Mouse (Mus musculus): ENCODE data around the gene Vmp1.

The Vmp1 gene

DNA sequence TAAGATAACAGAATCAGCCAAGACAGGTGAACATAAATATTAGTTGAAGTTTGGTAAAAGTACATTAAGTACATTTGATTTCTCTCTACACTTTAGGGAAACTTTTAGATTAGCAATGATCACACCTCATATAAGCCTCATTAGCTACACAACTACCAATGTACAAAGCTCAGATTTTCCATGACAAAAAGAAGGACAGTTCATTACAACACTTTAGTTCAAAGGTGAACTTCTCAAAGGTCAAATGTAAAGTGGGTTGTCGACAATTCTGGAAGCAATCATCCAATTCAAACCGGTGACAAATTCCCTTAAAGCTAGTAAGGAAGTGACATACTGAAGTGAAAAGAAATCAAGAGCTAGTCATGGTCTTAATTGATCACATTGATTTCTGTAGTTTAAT, 45.9 kb downstream of the Vmp1 start:
- in situ Hi-C loops (cut with MboI, MseI): no loop called here

DNA sequence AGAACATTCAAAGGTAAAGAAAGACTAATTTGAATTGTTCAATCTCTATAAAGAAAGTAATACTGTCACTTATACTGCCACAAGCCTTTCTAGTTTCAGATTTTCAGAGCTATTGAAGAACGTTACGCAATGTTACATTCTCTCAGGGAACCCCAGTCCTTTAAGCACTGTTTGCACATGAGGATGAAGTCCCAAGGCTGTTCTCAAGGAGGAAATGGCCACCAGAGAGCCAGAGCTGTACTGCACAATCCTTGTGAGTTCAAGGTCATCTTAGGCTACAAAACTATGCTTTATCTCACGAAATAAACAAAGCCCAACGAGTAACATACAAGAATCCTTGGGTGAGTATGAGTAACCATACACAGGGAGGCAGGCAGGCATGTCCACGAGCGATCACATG, 49.2 kb downstream of the Vmp1 start:
- in situ Hi-C loops (cut with MboI, MseI): no loop called here

- in situ Hi-C loops (cut with MboI, MseI): no loop called here
Observed at GRCm38 (mm10) chr11:86629941-86630340, 53.7 kb downstream of the Vmp1 start.

DNA sequence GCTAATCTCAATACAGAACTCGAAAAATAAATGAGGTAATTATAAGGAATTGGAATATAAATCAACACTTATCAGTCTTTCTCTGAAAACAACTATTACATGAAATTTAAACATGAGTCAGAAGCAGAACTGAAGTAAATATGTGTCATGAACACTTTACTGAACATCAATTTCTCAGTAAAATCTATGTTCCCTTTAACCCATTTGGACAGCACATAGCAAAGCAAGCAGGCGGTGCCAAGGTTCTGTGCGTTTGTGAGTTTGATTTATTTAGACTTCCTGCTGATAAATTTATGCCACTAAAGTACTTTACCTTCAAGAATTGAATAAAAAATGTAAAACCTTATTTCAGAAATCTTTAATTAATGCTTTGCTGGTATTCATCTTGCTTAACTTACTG, 54.2 kb downstream of the Vmp1 start:
- in situ Hi-C loops (cut with MboI, MseI): no loop called here

GRCm38 (mm10) chr11:86628448-86628847, 55.2 kb downstream of the Vmp1 start:
- in situ Hi-C loops (cut with MboI, MseI): no loop called here

- in situ Hi-C loops (cut with MboI, MseI): no loop called here
Observed at GRCm38 (mm10) chr11:86627649-86628048, 56.0 kb downstream of the Vmp1 start.

DNA sequence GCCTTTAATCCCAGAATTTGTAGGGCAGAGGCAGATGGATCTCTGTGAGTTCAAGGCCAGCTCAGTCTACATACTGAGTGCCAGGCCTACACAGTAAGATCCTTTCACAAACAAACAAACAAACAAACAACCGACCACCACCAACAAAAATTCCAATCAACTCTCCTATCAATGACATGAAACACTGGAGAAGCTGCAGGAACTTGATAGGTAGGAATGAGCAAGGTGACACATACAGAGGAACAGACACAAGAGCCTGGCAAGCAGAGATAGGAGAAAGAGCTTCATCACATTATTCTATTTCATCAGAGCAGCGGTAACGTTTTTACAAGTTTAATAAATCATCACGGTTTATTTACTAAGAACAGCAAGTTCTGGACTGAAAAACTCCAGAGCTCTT, 56.9 kb downstream of the Vmp1 start:
- in situ Hi-C loops (cut with MboI, MseI): no loop called here

GRCm38 (mm10) chr11:86624237-86624941, 59.2 kb downstream of the Vmp1 start:
- in situ Hi-C loops (cut with MboI, MseI): no loop called here

- in situ Hi-C loops (cut with MboI, MseI): no loop called here
Observed at GRCm38 (mm10) chr11:86623402-86624010, 60.1 kb downstream of the Vmp1 start.

DNA sequence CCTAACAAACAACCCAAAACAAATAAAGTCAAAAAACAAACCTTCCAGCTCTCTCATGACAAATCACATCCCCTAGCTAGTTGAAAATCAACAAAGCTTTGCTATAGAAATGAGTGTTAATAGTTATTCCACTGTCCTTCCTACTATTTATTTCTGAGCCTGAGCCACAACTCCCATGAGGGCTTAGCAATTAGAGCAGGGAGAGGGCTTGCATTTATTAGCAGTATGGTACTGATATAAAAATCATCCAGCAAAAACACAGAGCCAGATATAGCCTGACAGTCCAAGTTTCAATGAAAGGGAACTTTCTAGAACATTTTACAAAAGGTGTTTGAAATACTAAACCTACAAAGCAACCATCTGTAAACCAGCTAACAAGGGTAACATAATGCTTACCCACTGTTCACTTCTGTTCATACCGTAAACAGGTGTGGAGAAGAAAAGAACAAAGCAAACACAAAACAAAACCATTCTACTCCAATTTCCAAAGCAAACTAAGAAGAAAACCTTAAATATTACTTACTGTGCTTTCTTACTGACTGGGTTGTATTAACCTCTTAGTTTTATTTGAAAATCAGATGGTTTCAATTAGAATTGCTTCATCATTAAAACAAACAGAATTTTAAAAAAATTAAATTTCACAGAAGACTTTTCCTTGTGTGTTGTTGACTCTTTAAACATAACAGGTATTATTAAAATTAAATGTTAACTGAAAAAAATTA, 61.3 kb downstream of the Vmp1 start:
- in situ Hi-C loops (cut with MboI, MseI): no loop called here

GRCm38 (mm10) chr11:86621139-86621538, 62.5 kb downstream of the Vmp1 start:
- in situ Hi-C loops (cut with MboI, MseI): no loop called here

- in situ Hi-C loops (cut with MboI, MseI): loop anchor here (5.0 kb wide), 1 partner anchor 34 kb away; no protein-coding TSS in a partner anchor
Observed at GRCm38 (mm10) chr11:86618548-86619335, 64.9 kb downstream of the Vmp1 start.

DNA sequence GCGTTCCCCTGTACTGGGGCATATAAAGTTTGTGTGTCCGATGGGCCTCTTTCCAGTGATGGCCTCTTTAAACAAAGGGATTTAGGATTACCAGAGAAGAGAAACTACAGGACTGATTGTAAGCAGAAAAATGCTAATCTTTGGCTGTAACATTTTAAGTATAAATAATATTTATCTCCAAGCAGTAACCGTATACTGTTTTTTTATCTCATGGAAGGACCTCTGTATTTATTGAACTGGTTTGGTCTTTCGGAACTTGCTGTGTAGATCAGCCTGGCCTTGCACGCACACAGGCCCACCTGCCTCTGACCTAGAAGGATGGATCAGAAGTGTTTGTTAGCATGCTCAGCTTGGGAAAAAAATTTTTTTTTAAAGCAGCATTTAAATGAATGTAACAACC, 69.0 kb downstream of the Vmp1 start:
- in situ Hi-C loops (cut with MboI, MseI): loop anchor here (5.0 kb wide), 1 partner anchor 38 kb away; no protein-coding TSS in a partner anchor

DNA sequence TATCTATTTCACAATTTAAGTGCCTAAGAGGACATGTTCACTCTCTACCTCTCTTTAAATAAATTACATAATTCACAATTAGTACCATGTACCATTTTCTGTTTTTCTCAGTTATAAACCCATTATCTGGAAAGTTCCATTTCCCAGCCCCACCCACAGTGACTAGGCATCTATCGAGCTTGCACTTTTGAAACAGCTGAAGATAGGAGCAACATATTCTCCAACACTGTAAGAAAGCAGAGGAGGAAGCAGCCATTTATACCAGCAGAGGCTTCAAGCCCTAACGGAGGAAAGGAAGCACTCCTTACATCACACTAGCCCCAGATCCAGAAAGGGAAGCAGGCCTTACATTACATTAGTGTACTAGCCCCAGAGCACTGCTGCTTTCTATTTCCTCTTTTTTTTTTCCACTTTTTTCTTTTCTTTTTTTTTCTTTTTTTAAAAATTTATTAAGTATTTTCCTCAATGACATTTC, 69.5 kb downstream of the Vmp1 start:
- in situ Hi-C loops (cut with MboI, MseI): no loop called here

DNA sequence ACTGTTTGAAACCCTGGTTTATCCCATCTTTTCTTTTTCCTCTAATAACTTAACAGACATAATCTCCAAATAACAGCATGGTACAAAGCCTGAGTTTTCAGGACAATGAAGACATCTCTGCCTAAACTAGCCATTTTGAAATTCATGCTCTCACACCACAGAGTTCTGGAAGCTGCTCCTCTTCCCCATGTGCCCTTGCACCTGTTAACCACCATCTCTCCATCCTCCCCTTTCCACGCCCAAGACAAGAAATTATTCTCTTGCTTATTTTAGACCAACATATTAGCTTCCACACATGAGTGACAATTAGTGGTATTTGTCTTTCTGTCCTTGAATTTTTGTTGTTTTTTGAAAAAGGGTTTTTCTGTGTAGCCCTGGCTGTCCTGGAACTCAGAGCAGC, 71.6 kb downstream of the Vmp1 start:
- in situ Hi-C loops (cut with MboI, MseI): no loop called here

- in situ Hi-C loops (cut with MboI, MseI): no loop called here
Observed at GRCm38 (mm10) chr11:86610239-86610638, 73.4 kb downstream of the Vmp1 start.

- in situ Hi-C loops (cut with MboI, MseI): no loop called here
Observed at GRCm38 (mm10) chr11:86607808-86608350, 75.8 kb downstream of the Vmp1 start.

DNA sequence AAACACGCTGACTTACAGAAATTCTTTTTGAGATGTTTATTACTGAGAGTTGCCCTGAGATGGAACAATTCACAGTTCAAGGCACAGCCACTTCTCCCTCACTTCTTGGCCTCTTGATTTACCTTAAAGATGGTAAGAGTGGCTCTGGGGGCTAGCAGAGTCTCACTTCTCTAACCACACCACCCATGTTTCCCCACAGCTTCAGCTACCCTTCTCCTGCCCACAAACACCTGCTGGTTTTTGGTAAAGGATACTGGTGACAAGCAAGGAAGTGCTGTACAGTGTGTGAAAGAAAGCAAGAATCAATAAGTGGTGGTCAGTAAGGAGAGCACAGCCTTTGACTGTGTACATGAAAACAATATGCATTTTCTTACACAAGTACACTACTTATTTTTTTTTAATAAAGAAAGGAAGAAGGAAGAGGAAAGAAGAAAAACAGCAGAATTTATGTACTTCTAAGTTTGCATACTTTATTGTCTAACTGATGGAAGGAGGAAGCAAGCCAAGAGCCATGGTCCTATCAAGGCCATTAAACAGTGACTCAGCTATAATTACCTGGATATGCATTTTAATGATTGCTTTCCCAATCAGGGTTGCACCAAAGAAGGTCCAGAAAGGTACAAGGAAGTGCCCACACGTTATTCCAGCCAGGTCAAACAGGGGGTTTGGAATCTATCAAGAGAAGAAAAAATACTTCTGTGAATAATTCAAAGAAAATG, 76.9 kb downstream of the Vmp1 start:
- in situ Hi-C loops (cut with MboI, MseI): no loop called here

DNA sequence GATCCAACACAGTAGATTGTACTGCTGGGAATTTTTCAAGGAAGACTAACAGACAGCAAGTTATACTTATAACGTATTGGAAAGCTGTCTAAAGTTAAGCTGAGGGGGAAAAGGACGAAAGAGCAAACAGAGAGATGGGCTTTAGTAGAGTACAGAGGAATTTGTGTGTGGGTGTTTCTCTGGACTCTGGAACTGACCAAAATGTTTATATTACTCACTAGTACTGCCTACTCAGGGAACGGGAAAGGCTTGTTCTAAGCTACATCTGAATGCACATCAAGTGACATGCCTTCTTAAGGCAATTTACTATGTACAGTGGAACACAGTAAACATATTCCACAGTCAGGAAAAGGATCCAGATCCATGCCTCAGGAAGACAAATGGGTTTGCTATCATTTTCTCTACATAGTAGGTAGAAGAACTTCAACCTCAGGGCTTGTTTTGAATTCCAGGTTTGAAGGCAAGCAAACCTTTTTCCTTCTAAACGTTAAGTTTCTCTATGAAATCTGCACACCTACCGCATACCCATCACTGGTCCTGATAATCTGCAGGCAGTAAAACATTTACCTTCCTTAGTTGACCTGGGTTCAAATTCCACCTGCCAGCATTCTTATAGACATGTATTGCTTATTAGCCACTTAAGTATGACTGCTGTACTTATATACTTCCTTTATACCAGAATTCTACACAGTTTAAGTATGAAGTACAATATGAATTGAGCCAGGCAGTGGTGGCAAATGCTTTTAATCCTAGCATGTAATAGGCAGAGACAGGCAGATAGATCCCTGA, 78.7 kb downstream of the Vmp1 start:
- in situ Hi-C loops (cut with MboI, MseI): no loop called here

DNA sequence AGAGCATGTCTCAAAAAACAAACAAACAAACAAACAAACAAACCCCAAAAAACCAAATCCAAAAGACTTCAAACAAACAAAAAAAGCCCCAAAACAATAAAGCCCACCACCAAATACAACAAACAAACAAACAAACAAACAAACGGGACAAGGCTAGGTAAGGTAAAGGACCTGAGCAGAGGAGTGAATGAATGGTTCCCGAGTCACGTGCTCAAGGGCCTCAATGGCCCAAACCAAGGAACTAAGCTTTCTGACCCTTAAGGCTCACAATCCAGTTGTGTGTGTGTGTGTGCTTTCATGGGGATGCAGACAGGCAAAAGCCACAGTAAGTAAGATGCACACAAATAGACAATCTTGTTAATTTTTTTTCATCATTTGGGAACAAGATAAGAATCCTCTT, 79.3 kb downstream of the Vmp1 start:
- in situ Hi-C loops (cut with MboI, MseI): no loop called here

All from T-helper 1 cell (primary cell).